Mouse (Mus musculus): ENCODE data around the gene Dctd. TPM values are rescaled to one million over a fixed set of nuclear protein-coding genes. Genes with fewer than 3 reads are reported as not detected.

The Dctd gene
- polyA plus RNA-seq, 1 experiment from 2014 or later, result 13.1 TPM

GRCm38 (mm10) chr8:48199171-48199570 is 100.3 kb downstream of the Dctd start:
- Histone ChIP-seq H3K27me3 (no peaks in the 10 kb centered on the region), H3K4me3 (no peak overlapping the region), H3K4me1 (no peaks in the 10 kb centered on the region), H3K4me2 (replicated peaks) (no peak overlapping the region), H3K36me3 (no peaks in the 10 kb centered on the region), H3K27ac (replicated peaks) (no peak overlapping the region), H3K9ac (replicated peaks) (no peak overlapping the region), H3K9me3 (no peaks in the 10 kb centered on the region)
- no peak for ATAC-seq (replicated peaks)
- WGBS, result 84% methylated on average over 9 of the region's 9 CpGs

DNA sequence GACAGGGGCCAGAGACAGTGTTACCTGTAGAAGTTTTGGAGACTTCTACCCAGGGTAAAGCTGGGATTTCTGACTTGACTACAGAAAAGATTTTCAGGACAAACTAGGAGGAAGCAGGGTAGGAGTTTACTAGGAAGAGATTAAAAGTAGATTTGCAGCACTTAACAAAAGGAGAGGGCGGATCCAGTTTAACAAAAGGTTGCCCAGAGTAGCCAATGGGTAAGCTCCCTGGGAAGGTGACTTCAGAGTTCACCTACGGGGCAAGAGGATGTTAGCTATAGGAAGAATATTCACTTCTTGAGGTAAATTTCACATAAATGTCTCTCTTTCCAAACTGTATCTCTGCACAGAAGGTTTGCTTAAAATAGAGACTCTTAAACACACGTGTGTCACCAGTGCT is 103.7 kb downstream of the Dctd start:
- no peak for ATAC-seq (replicated peaks)
- Histone ChIP-seq H3K27me3 (no peaks in the 10 kb centered on the region), H3K4me3 (no peak overlapping the region), H3K4me1 (no peaks in the 10 kb centered on the region), H3K27ac (replicated peaks) (no peak overlapping the region), H3K36me3 (no peaks in the 10 kb centered on the region), H3K9me3 (no peaks in the 10 kb centered on the region), H3K4me2 (replicated peaks) (no peak overlapping the region), H3K9ac (replicated peaks) (no peak overlapping the region)
- WGBS, result 38% methylated on average over 3 of the region's 3 CpGs

Other genes with a start within 250 kb of the Dctd start
- gene Wwc2, start 108.2 kb upstream of the Dctd start, polyA plus RNA-seq (2015; fragmentation: Nextera tagmentation; extraction: Ambion mirVana), result 4.1 and 4.2 TPM in 2 replicates

All from forebrain, embryonic 15.5 days (tissue).